8 mouse cellular contexts compared by ENCODE assay signal in the genomic region with DNA sequence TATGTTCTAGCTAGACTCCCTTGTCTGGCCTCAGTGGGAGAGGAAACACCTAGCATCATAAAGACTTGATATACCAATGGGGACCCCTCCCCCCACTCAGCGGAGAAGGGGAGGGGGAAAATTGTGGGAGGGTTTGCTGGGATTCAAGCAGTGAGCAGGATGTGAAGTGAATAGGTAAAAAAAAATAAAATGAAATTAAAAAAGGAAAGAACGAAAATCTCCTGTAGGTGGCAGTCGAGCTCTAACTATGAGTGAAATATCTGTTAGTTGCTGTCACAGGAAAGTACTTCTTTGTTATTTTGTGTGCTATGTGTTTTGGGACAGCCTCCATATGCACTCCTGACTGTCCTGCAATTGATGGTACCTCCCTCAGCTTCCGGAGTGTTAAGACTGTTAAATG.
DNase-seq lines count a peak whose midpoint lies in the region; ATAC-seq and TF ChIP-seq lines count a peak whose summit lies in the region.

No protein-coding gene starts in this region.

- no peak overlapping the region for H3K27ac ChIP-seq in kidney, adult 2 months (ENCODE audit: insufficient read depth, low read depth, low read length)
- no peak overlapping the region for H3K27ac ChIP-seq in kidney, embryonic 14.5 days (ENCODE audit: low read depth, low read length)
- H3K27ac ChIP-seq in MEL (ENCODE audit: control insufficient read depth, low read depth, low read length) = no peak overlapping the region
- no peak overlapping the region for H3K27ac ChIP-seq in embryonic facial prominence, embryonic 11.5 days (replicated peaks; ENCODE audit: low read depth, low read length)

- WGBS in kidney, adult 2 months = 7% methylated on average over 4 of the region's 4 CpGs
- WGBS in kidney, embryonic 14.5 days = 19% methylated on average over 4 of the region's 4 CpGs
- WGBS in embryonic facial prominence, embryonic 11.5 days = 15% methylated on average over 4 of the region's 4 CpGs

- no peak for TF ChIP-seq POLR2A in kidney, adult 2 months (IDR thresholded peaks at IDR 0.05; ENCODE audit: low read depth, low read length)
- no peak for TF ChIP-seq POLR2A in MEL (IDR thresholded peaks at IDR 0.05; ENCODE audit: control insufficient read depth in 1 of 2, insufficient read depth in 1 of 2, low read depth in 1 of 2, low read length in 2 of 2, poor library complexity in 1 of 2)

- no peak overlapping the region for H3K9ac ChIP-seq in kidney, embryonic 14.5 days (ENCODE audit: low read depth, low read length)
- H3K9ac ChIP-seq in MEL (ENCODE audit: control insufficient read depth, low read depth, low read length, poor library complexity, severe bottlenecking) = no peak overlapping the region
- H3K9ac ChIP-seq in embryonic facial prominence, embryonic 11.5 days (replicated peaks; ENCODE audit: low read length) = no peak overlapping the region

- H3K4me2 ChIP-seq in kidney, embryonic 14.5 days (replicated peaks; ENCODE audit: low read depth, low read length) = no peak overlapping the region
- H3K4me2 ChIP-seq in embryonic facial prominence, embryonic 11.5 days (ENCODE audit: low read depth, low read length) = no peak overlapping the region

- DNase-seq in kidney, adult 2 months = peak; percentile 27
- DNase-seq in MEL (ENCODE audit: low read depth, low spot score) = peak; percentile 15
- peak; percentile 78 for DNase-seq in embryonic facial prominence, embryonic 11.5 days (ENCODE audit: low spot score)
- DNase-seq in left cerebral cortex, postnatal 4 days = peak; percentile 2
- DNase-seq in thymus, postnatal 4 days = no peak
- no peak for DNase-seq in ovary, postnatal 10 days (ENCODE audit: low spot score)
- no peak for DNase-seq in ovary, adult 18-20 months (ENCODE audit: low spot score)

- H3K79me2 ChIP-seq in MEL (ENCODE audit: control insufficient read depth, insufficient read depth, low read length, poor library complexity) = no peaks in the 10 kb centered on the region

- TF ChIP-seq RAD21 in MEL (IDR thresholded peaks at IDR 0.05; ENCODE audit: low read depth, low read length) = peak; percentile 55

- H3K4me1 ChIP-seq in kidney, adult 2 months (ENCODE audit: control insufficient read depth, insufficient read depth, low read length) = no peaks in the 10 kb centered on the region
- H3K4me1 ChIP-seq in kidney, embryonic 14.5 days (ENCODE audit: control insufficient read depth, insufficient read depth, low read length) = no peaks in the 10 kb centered on the region
- H3K4me1 ChIP-seq in MEL (ENCODE audit: control insufficient read depth in 1 of 2, insufficient read depth in 2 of 2, low read length in 2 of 2) = no peaks in the 10 kb centered on the region
- no peaks in the 10 kb centered on the region for H3K4me1 ChIP-seq in embryonic facial prominence, embryonic 11.5 days (ENCODE audit: control insufficient read depth, insufficient read depth, low read length)

- TF ChIP-seq EP300 in MEL (IDR thresholded peaks at IDR 0.05; ENCODE audit: low read depth in 1 of 2, low read length in 2 of 2) = no peak

- 0 out of 2 replicates have a peak, but pooled peaks have one; percentile 25 for TF ChIP-seq CTCF in kidney, adult 2 months (conservative IDR thresholded peaks at IDR 0.05; ENCODE audit: insufficient read depth, insufficient read length, low read depth, low read length)
- peak in 1 of 3 experiments; percentile 38; a peak in 2 of 6 replicates for TF ChIP-seq CTCF in MEL (IDR thresholded peaks at IDR 0.05 in 2 of 3, conservative IDR thresholded peaks at IDR 0.05 in 1 of 3; ENCODE audit: control insufficient read depth in 1 of 3, insufficient read depth in 1 of 3, low read depth in 2 of 3, low read length in 3 of 3, poor library complexity in 1 of 3, severe bottlenecking in 1 of 3)

- no peaks in the 10 kb centered on the region for H3K36me3 ChIP-seq in kidney, adult 2 months (ENCODE audit: control insufficient read depth, insufficient read depth, low read length)
- no peaks in the 10 kb centered on the region for H3K36me3 ChIP-seq in kidney, embryonic 14.5 days (ENCODE audit: control insufficient read depth, insufficient read depth, low read length)
- H3K36me3 ChIP-seq in MEL (ENCODE audit: control insufficient read depth in 1 of 2, insufficient read depth in 2 of 2, low read length in 2 of 2) = no peaks in the 10 kb centered on the region
- H3K36me3 ChIP-seq in embryonic facial prominence, embryonic 11.5 days (replicated peaks; ENCODE audit: control insufficient read depth, insufficient read depth, low read depth, low read length) = no peaks in the 10 kb centered on the region

- H3K4me3 ChIP-seq in kidney, adult 2 months (ENCODE audit: insufficient read depth, low read depth, low read length) = no peak overlapping the region
- H3K4me3 ChIP-seq in kidney, embryonic 14.5 days (ENCODE audit: low read length) = no peak overlapping the region
- no peak overlapping the region for H3K4me3 ChIP-seq in MEL (ENCODE audit: control insufficient read depth in 1 of 2, insufficient read depth in 1 of 2, low read depth in 2 of 2, low read length in 2 of 2)
- no peak overlapping the region for H3K4me3 ChIP-seq in embryonic facial prominence, embryonic 11.5 days (ENCODE audit: low read depth, low read length)

- H3K9me3 ChIP-seq in kidney, embryonic 14.5 days (ENCODE audit: control insufficient read depth, low read length) = no peaks in the 10 kb centered on the region
- no peaks in the 10 kb centered on the region for H3K9me3 ChIP-seq in MEL (replicated peaks; ENCODE audit: insufficient read depth, low read length)
- no peaks in the 10 kb centered on the region for H3K9me3 ChIP-seq in embryonic facial prominence, embryonic 11.5 days (replicated peaks; ENCODE audit: control insufficient read depth, low read length)

- intact Hi-C loops in left cerebral cortex, postnatal 4 days (cut with DNase I) = no loop called here

- no peaks in the 10 kb centered on the region for H3K27me3 ChIP-seq in kidney, adult 2 months (replicated peaks; ENCODE audit: control insufficient read depth, insufficient read depth, low read length)
- H3K27me3 ChIP-seq in kidney, embryonic 14.5 days (ENCODE audit: control insufficient read depth, insufficient read depth, low read length) = no peaks in the 10 kb centered on the region
- H3K27me3 ChIP-seq in MEL (ENCODE audit: control insufficient read depth in 1 of 2, insufficient read depth in 2 of 2, low read length in 2 of 2) = no peaks in the 10 kb centered on the region
- no peaks in the 10 kb centered on the region for H3K27me3 ChIP-seq in embryonic facial prominence, embryonic 11.5 days (ENCODE audit: control insufficient read depth, insufficient read depth, low read length)

- ATAC-seq in kidney, embryonic 14.5 days (ENCODE audit: low FRiP score, low TSS enrichment) = no peak
- no peak for ATAC-seq in embryonic facial prominence, embryonic 11.5 days (replicated peaks; ENCODE audit: insufficient number of reproducible peaks, low FRiP score, low TSS enrichment, low read depth)

TF ChIP-seq in MEL, 35 proteins besides CTCF, POLR2A, EP300 and RAD21:
- TF ChIP-seq MYB (IDR thresholded peaks at IDR 0.05; ENCODE audit: low read depth, low read length) (no peak), ELF1 (IDR thresholded peaks at IDR 0.05; ENCODE audit: low read depth, low read length) (no peak), TCF12 (IDR thresholded peaks at IDR 0.05; ENCODE audit: low read depth, low read length) (no peak), CHD2 (IDR thresholded peaks at IDR 0.05; ENCODE audit: low read length) (no peak), ZNF384 (IDR thresholded peaks at IDR 0.05; ENCODE audit: low read depth, low read length) (peak; percentile 82), GABPA (IDR thresholded peaks at IDR 0.05; ENCODE audit: low read depth, low read length) (no peak), MYC (IDR thresholded peaks at IDR 0.05; ENCODE audit: low read depth, low read length) (no peak), BHLHE40 (IDR thresholded peaks at IDR 0.05; ENCODE audit: borderline replicate concordance, low read depth, low read length) (no peak), UBTF (IDR thresholded peaks at IDR 0.05; ENCODE audit: borderline replicate concordance, insufficient read depth, low read depth, low read length) (no peak), JUND (IDR thresholded peaks at IDR 0.05; ENCODE audit: low read depth, low read length) (no peak), ZKSCAN1 (IDR thresholded peaks at IDR 0.05; ENCODE audit: low read depth, low read length) (no peak), USF2 (IDR thresholded peaks at IDR 0.05; ENCODE audit: borderline replicate concordance in 1 of 2, insufficient read depth in 1 of 2, low read depth in 1 of 2, low read length in 2 of 2) (no peak), SMC3 (IDR thresholded peaks at IDR 0.05; ENCODE audit: low read depth, low read length) (peak; percentile 42), POLR2AphosphoS5 (IDR thresholded peaks at IDR 0.05; ENCODE audit: borderline replicate concordance, low read depth, low read length) (no peak), ZMIZ1 (IDR thresholded peaks at IDR 0.05; ENCODE audit: low read depth, low read length) (no peak), ZC3H11A (IDR thresholded peaks at IDR 0.05; ENCODE audit: low read depth, low read length) (peak; percentile 28), MXI1 (IDR thresholded peaks at IDR 0.05; ENCODE audit: low read depth, low read length) (no peak), CHD1 (IDR thresholded peaks at IDR 0.05; ENCODE audit: low read depth, low read length) (no peak), MAZ (IDR thresholded peaks at IDR 0.05; ENCODE audit: low read depth, low read length) (no peak)

Comparison
In these comparisons a context has a peak if more than half of its experiments do, and no peak if none do; other contexts are left out.
1. DNase-seq: peak in kidney, adult 2 months (single experiment), MEL (single experiment), embryonic facial prominence, embryonic 11.5 days (single experiment) and left cerebral cortex, postnatal 4 days (single experiment); none in thymus, postnatal 4 days (single experiment), ovary, postnatal 10 days (single experiment) and ovary, adult 18-20 months (single experiment).